Mouse (Mus musculus) embryonic facial prominence, embryonic 14.5 days (tissue): ENCODE measurements around the gene Prss40. TPM values are rescaled to one million over a fixed set of nuclear protein-coding genes. Genes with fewer than 3 reads are reported as not detected.
"Not testable (repeated sequence)": the region's sequence is repeated elsewhere in the genome, so short reads cannot be mapped to it uniquely, and the experiment has no call there.

Experiments
- ATAC-seq: fragments of 200-750 bp; cut with Nextera tagmentation; 2 replicates; pipeline ENCODE4 v1.8.0; 2017; ENCODE audit warnings: low read depth, moderate number of reproducible peaks, moderate TSS enrichment
- DNase-seq: peaks from one replicate; pipeline ENCODE4 v3.0.0-alpha.2; 2015; ENCODE audit warnings: low spot score
- H3K27ac ChIP-seq: fragments of 300-500 bp; sonication (generic); replicated peaks from 2 replicates; pipeline ENCODE4 v1.5.1; 2014; ENCODE audit warnings: low read depth, mild to moderate bottlenecking, low read length, moderate library complexity
- H3K27me3 ChIP-seq: fragments of 300-500 bp; sonication (generic); replicated peaks from 2 replicates; pipeline ENCODE4 v1.6.1; 2014; ENCODE audit warnings: low read length; ENCODE audit not compliant: control insufficient read depth, insufficient read depth
- H3K36me3 ChIP-seq: fragments of 300-500 bp; sonication (generic); 2 replicates; pipeline ENCODE4 v1.6.1; 2014; ENCODE audit warnings: low read length, mixed read lengths; ENCODE audit not compliant: control insufficient read depth, insufficient read depth
- H3K4me1 ChIP-seq: fragments of 300-500 bp; sonication (generic); 2 replicates; pipeline ENCODE4 v1.6.1; 2014; ENCODE audit warnings: antibody characterized with exemption, low read length; ENCODE audit not compliant: control insufficient read depth, insufficient read depth
- H3K4me2 ChIP-seq: fragments of 300-500 bp; sonication (generic); 2 replicates; pipeline ENCODE4 v1.6.1; 2014; ENCODE audit warnings: low read depth, mild to moderate bottlenecking, low read length, moderate library complexity, mixed read lengths
- H3K4me3 ChIP-seq: fragments of 300-500 bp; sonication (generic); 2 replicates; pipeline ENCODE4 v1.5.1; 2014; ENCODE audit warnings: low read depth, mild to moderate bottlenecking, low read length
- H3K9ac ChIP-seq: fragments of 300-500 bp; sonication (generic); 2 replicates; pipeline ENCODE4 v1.6.1; 2014; ENCODE audit warnings: low read depth, mild to moderate bottlenecking, low read length, moderate library complexity, mixed read lengths
- H3K9me3 ChIP-seq: fragments of 300-500 bp; sonication (generic); 2 replicates; pipeline ENCODE4 v1.6.1; 2016; ENCODE audit warnings: low read length; ENCODE audit not compliant: control insufficient read depth
- WGBS: fragments of 180-500 bp; shearing (Covaris S2); extraction: QIAGEN DNeasy Blood & Tissue Kit; methylation state at CpG from one replicate; pipeline ENCODE4 v1.1.7; 2014; 5-methylcytosine and 5-hydroxymethylcytosine counted together
- polyA plus RNA-seq: library from polyadenylated mRNA; unstranded; fragments of >200 nt; fragmentation: Nextera tagmentation; extraction: Ambion mirVana; gene quantifications from 2 replicates; pipeline ENCODE4 v1.2.1, GENCODE M21; 2014

The Prss40 gene
- polyA plus RNA-seq, 1 experiment from 2014 or later, result not detected

- no peak overlapping the region for H3K27ac ChIP-seq
- H3K27me3 ChIP-seq, result no peaks in the 10 kb centered on the region
- no peak overlapping the region for H3K9ac ChIP-seq
- no peaks in the 10 kb centered on the region for H3K4me1 ChIP-seq
- 78% methylated on average over 6 of the region's 6 CpGs for WGBS
- no peak for DNase-seq
- no peaks in the 10 kb centered on the region for H3K36me3 ChIP-seq
- no peak overlapping the region for H3K4me3 ChIP-seq
- no peak overlapping the region for H3K4me2 ChIP-seq
- no peak for ATAC-seq
- no peaks in the 10 kb centered on the region for H3K9me3 ChIP-seq
Observed at GRCm38 (mm10) chr1:34522205-34522849, 38.4 kb downstream of the Prss40 start.

- no peaks in the 10 kb centered on the region for H3K27me3 ChIP-seq
- H3K9me3 ChIP-seq, result no peaks in the 10 kb centered on the region
- H3K9ac ChIP-seq, result no peak overlapping the region
- no peak for DNase-seq
- no peak overlapping the region for H3K4me3 ChIP-seq
- no peak for ATAC-seq
- H3K27ac ChIP-seq, result no peak overlapping the region
- H3K36me3 ChIP-seq, result no peaks in the 10 kb centered on the region
- WGBS, result 72% methylated on average over 1 of the region's 1 CpGs
- H3K4me1 ChIP-seq, result no peaks in the 10 kb centered on the region
- no peak overlapping the region for H3K4me2 ChIP-seq
Observed at GRCm38 (mm10) chr1:34518259-34518658, 42.5 kb downstream of the Prss40 start.

- H3K4me3 ChIP-seq, H3K36me3 ChIP-seq, H3K27ac ChIP-seq, H3K9ac ChIP-seq, H3K9me3 ChIP-seq, ATAC-seq, H3K27me3 ChIP-seq, H3K4me2 ChIP-seq, DNase-seq, H3K4me1 ChIP-seq: not testable (repeated sequence)
- WGBS, result 41% methylated on average over 1 of the region's 1 CpGs
Observed at GRCm38 (mm10) chr1:34517797-34518196, 42.9 kb downstream of the Prss40 start.

- H3K4me2 ChIP-seq, H3K36me3 ChIP-seq, H3K4me1 ChIP-seq, DNase-seq, H3K9ac ChIP-seq, H3K27me3 ChIP-seq, H3K9me3 ChIP-seq, H3K27ac ChIP-seq, ATAC-seq, H3K4me3 ChIP-seq: not testable (repeated sequence)
- 37% methylated on average over 5 of the region's 6 CpGs for WGBS
Observed at GRCm38 (mm10) chr1:34517297-34517696, 43.4 kb downstream of the Prss40 start.

- H3K4me2 ChIP-seq, result no peak overlapping the region
Observed at GRCm38 (mm10) chr1:34516595-34516994, 44.1 kb downstream of the Prss40 start.

GRCm38 (mm10) chr1:34513068-34513467 lies 47.7 kb downstream of the Prss40 start:
- Histone ChIP-seq H3K4me3 (no peak overlapping the region), H3K27ac (no peak overlapping the region), H3K4me1 (0 out of 2 replicates have a peak, but pooled peaks cover 6% of the 10 kb centered on the region), H3K4me2 (no peak overlapping the region), H3K36me3 (no peaks in the 10 kb centered on the region), H3K9ac (no peak overlapping the region), H3K9me3 (no peaks in the 10 kb centered on the region), H3K27me3 (no peaks in the 10 kb centered on the region)
- WGBS, result 82% methylated on average over 4 of the region's 4 CpGs
- ATAC-seq (no peak), DNase-seq (no peak)

More at GRCm38 (mm10) chr1:34516595-34516994, 44.1 kb downstream of the Prss40 start:
- WGBS, result 37% methylated on average over 5 of the region's 5 CpGs
- H3K36me3 ChIP-seq, result no peaks in the 10 kb centered on the region
- DNase-seq (peak; percentile 19), ATAC-seq (no peak)
- no peak overlapping the region for H3K9ac ChIP-seq
- no peaks in the 10 kb centered on the region for H3K4me1 ChIP-seq
- no peaks in the 10 kb centered on the region for H3K9me3 ChIP-seq
- H3K4me3 ChIP-seq, result no peak overlapping the region
- no peaks in the 10 kb centered on the region for H3K27me3 ChIP-seq
- H3K27ac ChIP-seq, result no peak overlapping the region

GRCm38 (mm10) chr1:34511027-34511426 lies 49.7 kb downstream of the Prss40 start:
- H3K27me3 ChIP-seq, result no peaks in the 10 kb centered on the region
- no peak overlapping the region for H3K4me2 ChIP-seq
- H3K27ac ChIP-seq, result no peak overlapping the region
- H3K9ac ChIP-seq, result no peak overlapping the region
- ATAC-seq (no peak), DNase-seq (peak; percentile 8)
- H3K9me3 ChIP-seq, result no peaks in the 10 kb centered on the region
- no peak overlapping the region for H3K4me3 ChIP-seq
- WGBS, result 12% methylated on average over 3 of the region's 3 CpGs
- H3K36me3 ChIP-seq, result no peaks in the 10 kb centered on the region
- 0 out of 2 replicates have a peak, but pooled peaks cover 6% of the 10 kb centered on the region for H3K4me1 ChIP-seq

GRCm38 (mm10) chr1:34510575-34510981 lies 50.2 kb downstream of the Prss40 start:
- WGBS, result under 1% methylated on average over 7 of the region's 7 CpGs
- ATAC-seq, result 0 out of 2 replicates have a peak, but pooled peaks have one; percentile 26
- H3K36me3 ChIP-seq, result no peaks in the 10 kb centered on the region
- H3K4me2 ChIP-seq, result peak overlapping the region; percentile 42
- H3K9ac ChIP-seq, result no peak overlapping the region
- peak overlapping the region; percentile 13; the same call in 1 of the 2 replicates for H3K4me3 ChIP-seq
- no peaks in the 10 kb centered on the region for H3K9me3 ChIP-seq
- H3K27me3 ChIP-seq, result no peaks in the 10 kb centered on the region
- 0 out of 2 replicates have a peak, but pooled peaks cover 6% of the 10 kb centered on the region for H3K4me1 ChIP-seq
- no peak overlapping the region for H3K27ac ChIP-seq
- peak; percentile 16 for DNase-seq

- 88% methylated on average over 3 of the region's 3 CpGs for WGBS
Observed at GRCm38 (mm10) chr1:34507986-34508385, 52.8 kb downstream of the Prss40 start.

More at GRCm38 (mm10) chr1:34507986-34508385, 52.8 kb downstream of the Prss40 start:
- Histone ChIP-seq H3K9me3 (no peaks in the 10 kb centered on the region), H3K27me3 (no peaks in the 10 kb centered on the region), H3K9ac (no peak overlapping the region), H3K4me3 (no peak overlapping the region), H3K4me1 (0 out of 2 replicates have a peak, but pooled peaks cover 6% of the 10 kb centered on the region), H3K27ac (no peak overlapping the region), H3K36me3 (no peaks in the 10 kb centered on the region), H3K4me2 (no peak overlapping the region)
- DNase-seq, result no peak
- ATAC-seq, result no peak
